Mouse (Mus musculus) lung, adult 2 months (tissue): ENCODE measurements at regions not wholly inside any gene's neighbourhood (a gene's known extent, or its start where the extent isn't known, plus 50 kb on each side); places are given as distances from the start of the nearest gene placed in this dataset.

Experiments used
- CTCF ChIP-seq: fragments of 200-500 bp; IDR thresholded peaks from 2 replicates; pipeline ENCODE4 v1.5.1; 2011; ENCODE audit warnings: mild to moderate bottlenecking, low read length, control low read depth; ENCODE audit not compliant: insufficient read depth
- POLR2A ChIP-seq: fragments of 200-500 bp; IDR thresholded peaks from 2 replicates; pipeline ENCODE4 v1.6.1; 2011; ENCODE audit warnings: low read depth, mild to moderate bottlenecking, control low read depth, low read length, borderline replicate concordance; ENCODE audit errors: extremely low read depth

GRCm38 (mm10) chr1:88757746-88758145 is 55.7 kb upstream of the Arl4c start:
- TF ChIP-seq POLR2A (no peak), CTCF (no peak)
